Mouse (Mus musculus): ENCODE data around the gene Scaper. TPM values are rescaled to one million over a fixed set of nuclear protein-coding genes. Genes with fewer than 3 reads are reported as not detected.

Gene Scaper
- polyA plus RNA-seq, 1 experiment from 2014 or later: 48.9 TPM

- Histone ChIP-seq H3K9me3 (ENCODE audit: control insufficient read depth, low read length) (no peaks in the 10 kb centered on the region), H3K4me2 (ENCODE audit: low read length) (no peak overlapping the region), H3K27ac (replicated peaks; ENCODE audit: low read depth, low read length) (no peak overlapping the region), H3K9ac (replicated peaks; ENCODE audit: low read length) (no peak overlapping the region), H3K4me1 (ENCODE audit: control insufficient read depth, insufficient read depth, low read length) (no peaks in the 10 kb centered on the region), H3K27me3 (ENCODE audit: control insufficient read depth, insufficient read depth, low read length) (no peaks in the 10 kb centered on the region), H3K36me3 (ENCODE audit: control insufficient read depth, insufficient read depth, low read length) (0 out of 2 replicates have a peak, but pooled peaks cover 3% of the 10 kb centered on the region), H3K4me3 (replicated peaks; ENCODE audit: low read depth, low read length) (no peak overlapping the region)
- ATAC-seq (ENCODE audit: low FRiP score, low TSS enrichment) (no peak), DNase-seq (no peak)
These were observed 260.8 kb downstream of the Scaper start for GRCm38 (mm10) chr9:55677099-55677498.

DNA sequence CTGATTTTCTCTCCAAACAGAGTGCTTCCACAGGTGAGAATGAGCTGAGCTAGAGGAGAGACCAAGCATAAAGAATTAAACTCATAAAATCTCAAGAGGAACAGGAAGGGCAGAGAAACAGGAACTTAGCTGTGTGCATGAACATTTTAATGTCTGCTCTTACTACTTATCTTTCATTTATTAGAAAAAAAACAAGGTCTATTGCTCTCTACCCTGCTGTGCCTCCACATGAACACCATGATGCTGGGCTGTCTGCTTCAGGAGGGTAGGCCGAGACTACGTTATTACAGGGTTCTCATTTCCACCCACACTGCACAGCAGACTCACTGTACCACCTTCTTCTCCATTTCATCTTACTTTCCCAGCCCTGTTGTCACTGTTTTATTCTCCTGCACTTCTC is 291.5 kb downstream of the Scaper start:
- H3K9ac ChIP-seq (replicated peaks; ENCODE audit: low read length): no peak overlapping the region
- no peaks in the 10 kb centered on the region for H3K36me3 ChIP-seq (ENCODE audit: control insufficient read depth, insufficient read depth, low read length)
- DNase-seq (no peak), ATAC-seq (ENCODE audit: low FRiP score, low TSS enrichment) (no peak)
- H3K27ac ChIP-seq (replicated peaks; ENCODE audit: low read depth, low read length): no peak overlapping the region
- H3K4me3 ChIP-seq (replicated peaks; ENCODE audit: low read depth, low read length): no peak overlapping the region
- H3K27me3 ChIP-seq (ENCODE audit: control insufficient read depth, insufficient read depth, low read length): no peaks in the 10 kb centered on the region
- no peaks in the 10 kb centered on the region for H3K9me3 ChIP-seq (ENCODE audit: control insufficient read depth, low read length)
- no peak overlapping the region for H3K4me2 ChIP-seq (ENCODE audit: low read length)
- 98% methylated on average over 2 of the region's 2 CpGs for WGBS
- no peaks in the 10 kb centered on the region for H3K4me1 ChIP-seq (ENCODE audit: control insufficient read depth, insufficient read depth, low read length)

DNA sequence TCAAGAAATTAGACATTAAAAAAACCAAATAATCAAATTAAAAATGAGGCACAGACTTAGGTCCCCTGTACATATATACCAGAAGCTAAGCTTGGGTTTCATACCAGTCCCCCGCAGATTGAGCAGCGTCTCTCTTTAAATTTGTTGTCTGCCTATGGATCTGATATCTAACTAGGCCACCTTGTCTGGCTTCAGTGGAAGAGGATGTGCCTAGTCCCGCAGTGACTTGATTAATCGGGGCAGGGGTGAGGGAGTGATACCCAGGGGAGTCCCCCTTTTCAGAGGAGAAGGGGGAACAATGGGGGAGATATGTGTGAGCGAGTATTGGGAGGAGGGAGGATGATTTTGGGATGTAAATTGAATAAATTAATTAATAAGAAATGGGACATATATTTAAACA is 310.9 kb downstream of the Scaper start:
- ATAC-seq (ENCODE audit: low FRiP score, low TSS enrichment): no peak

GRCm38 (mm10) chr9:55614711-55615110 is 323.2 kb downstream of the Scaper start:
- H3K27me3 ChIP-seq (ENCODE audit: control insufficient read depth, insufficient read depth, low read length): no peaks in the 10 kb centered on the region
- no peaks in the 10 kb centered on the region for H3K4me1 ChIP-seq (ENCODE audit: control insufficient read depth, insufficient read depth, low read length)
- WGBS: 84% methylated on average over 3 of the region's 3 CpGs
- ATAC-seq (ENCODE audit: low FRiP score, low TSS enrichment): no peak
- H3K4me2 ChIP-seq (ENCODE audit: low read length): no peak overlapping the region
- no peak overlapping the region for H3K9ac ChIP-seq (replicated peaks; ENCODE audit: low read length)
- no peak overlapping the region for H3K4me3 ChIP-seq (replicated peaks; ENCODE audit: low read depth, low read length)
- no peak for DNase-seq
- no peaks in the 10 kb centered on the region for H3K9me3 ChIP-seq (ENCODE audit: control insufficient read depth, low read length)
- no peak overlapping the region for H3K27ac ChIP-seq (replicated peaks; ENCODE audit: low read depth, low read length)
- H3K36me3 ChIP-seq (ENCODE audit: control insufficient read depth, insufficient read depth, low read length): no peaks in the 10 kb centered on the region

More for the DNA sequence above, 310.9 kb downstream of the Scaper start:
- WGBS: 78% methylated on average over 5 of the region's 5 CpGs
- H3K36me3 ChIP-seq (ENCODE audit: control insufficient read depth, insufficient read depth, low read length): no peaks in the 10 kb centered on the region
- no peak overlapping the region for H3K27ac ChIP-seq (replicated peaks; ENCODE audit: low read depth, low read length)
- H3K4me3 ChIP-seq (replicated peaks; ENCODE audit: low read depth, low read length): no peak overlapping the region
- H3K4me2 ChIP-seq (ENCODE audit: low read length): no peak overlapping the region
- H3K9ac ChIP-seq (replicated peaks; ENCODE audit: low read length): no peak overlapping the region
- peaks cover 9% of the 10 kb centered on the region; the same call in 1 of the 2 replicates for H3K9me3 ChIP-seq (ENCODE audit: control insufficient read depth, low read length)
- no peaks in the 10 kb centered on the region for H3K27me3 ChIP-seq (ENCODE audit: control insufficient read depth, insufficient read depth, low read length)
- DNase-seq: no peak
- no peaks in the 10 kb centered on the region for H3K4me1 ChIP-seq (ENCODE audit: control insufficient read depth, insufficient read depth, low read length)

DNA sequence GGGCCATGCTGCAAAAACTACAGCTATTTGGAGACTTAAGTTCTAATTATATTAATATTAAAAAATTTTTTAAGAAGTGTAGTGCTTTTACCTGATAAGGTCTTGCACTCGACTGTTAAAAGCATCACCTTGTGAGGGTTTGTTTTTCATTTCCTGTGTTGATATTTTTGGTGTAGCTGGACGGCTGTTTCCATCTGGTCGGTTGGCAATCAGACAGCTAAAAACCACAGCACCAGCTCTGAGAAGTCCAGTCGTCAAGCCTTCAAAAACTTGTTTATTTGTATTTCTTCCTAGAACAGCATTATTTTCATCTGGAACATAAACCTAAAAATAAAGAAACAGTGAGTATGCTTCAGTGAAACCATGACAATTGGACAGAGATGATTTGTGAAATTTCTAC is 328.2 kb downstream of the Scaper start:
- 88% methylated on average over 4 of the region's 4 CpGs for WGBS
- ATAC-seq (ENCODE audit: low FRiP score, low TSS enrichment) (no peak), DNase-seq (no peak)
- Histone ChIP-seq H3K4me2 (ENCODE audit: low read length) (no peak overlapping the region), H3K9ac (replicated peaks; ENCODE audit: low read length) (no peak overlapping the region), H3K27ac (replicated peaks; ENCODE audit: low read depth, low read length) (no peak overlapping the region), H3K27me3 (ENCODE audit: control insufficient read depth, insufficient read depth, low read length) (no peaks in the 10 kb centered on the region), H3K9me3 (ENCODE audit: control insufficient read depth, low read length) (no peaks in the 10 kb centered on the region), H3K4me1 (ENCODE audit: control insufficient read depth, insufficient read depth, low read length) (no peaks in the 10 kb centered on the region), H3K4me3 (replicated peaks; ENCODE audit: low read depth, low read length) (no peak overlapping the region), H3K36me3 (ENCODE audit: control insufficient read depth, insufficient read depth, low read length) (no peaks in the 10 kb centered on the region)

- Histone ChIP-seq H3K9me3 (ENCODE audit: control insufficient read depth, low read length) (no peaks in the 10 kb centered on the region), H3K4me2 (ENCODE audit: low read length) (no peak overlapping the region), H3K36me3 (ENCODE audit: control insufficient read depth, insufficient read depth, low read length) (no peaks in the 10 kb centered on the region), H3K9ac (replicated peaks; ENCODE audit: low read length) (no peak overlapping the region), H3K4me3 (replicated peaks; ENCODE audit: low read depth, low read length) (no peak overlapping the region), H3K4me1 (ENCODE audit: control insufficient read depth, insufficient read depth, low read length) (no peaks in the 10 kb centered on the region), H3K27me3 (ENCODE audit: control insufficient read depth, insufficient read depth, low read length) (no peaks in the 10 kb centered on the region), H3K27ac (replicated peaks; ENCODE audit: low read depth, low read length) (no peak overlapping the region)
- no peak for ATAC-seq (ENCODE audit: low FRiP score, low TSS enrichment)
- 72% methylated on average over 7 of the region's 7 CpGs for WGBS
- no peak for DNase-seq
These were observed 329.0 kb downstream of the Scaper start for GRCm38 (mm10) chr9:55608701-55609531.

DNA sequence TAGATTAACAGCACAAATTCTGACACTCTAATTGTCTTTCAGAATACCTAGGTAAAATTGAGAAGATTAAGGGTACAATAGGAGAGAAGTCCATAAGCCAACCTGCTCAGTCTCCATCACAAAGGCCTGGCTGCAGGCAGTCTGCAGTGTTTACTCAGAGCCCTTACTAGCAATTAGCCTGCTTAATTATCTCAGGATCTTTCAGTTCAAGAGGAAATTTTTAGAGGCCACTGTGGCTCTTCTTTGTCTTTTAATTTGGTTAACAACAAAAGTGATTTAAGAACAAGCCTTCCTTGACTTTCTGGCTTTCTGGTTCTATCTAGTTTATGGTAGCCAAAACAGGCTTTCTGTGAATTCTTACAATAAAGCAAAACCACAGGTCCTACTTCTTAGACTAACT is 339.3 kb downstream of the Scaper start:
- Histone ChIP-seq H3K4me2 (ENCODE audit: low read length) (no peak overlapping the region), H3K9ac (replicated peaks; ENCODE audit: low read length) (no peak overlapping the region), H3K9me3 (ENCODE audit: control insufficient read depth, low read length) (no peaks in the 10 kb centered on the region), H3K4me1 (ENCODE audit: control insufficient read depth, insufficient read depth, low read length) (no peaks in the 10 kb centered on the region), H3K4me3 (replicated peaks; ENCODE audit: low read depth, low read length) (no peak overlapping the region), H3K27me3 (ENCODE audit: control insufficient read depth, insufficient read depth, low read length) (no peaks in the 10 kb centered on the region), H3K36me3 (ENCODE audit: control insufficient read depth, insufficient read depth, low read length) (no peaks in the 10 kb centered on the region), H3K27ac (replicated peaks; ENCODE audit: low read depth, low read length) (no peak overlapping the region)
- DNase-seq (no peak), ATAC-seq (ENCODE audit: low FRiP score, low TSS enrichment) (no peak)

DNA sequence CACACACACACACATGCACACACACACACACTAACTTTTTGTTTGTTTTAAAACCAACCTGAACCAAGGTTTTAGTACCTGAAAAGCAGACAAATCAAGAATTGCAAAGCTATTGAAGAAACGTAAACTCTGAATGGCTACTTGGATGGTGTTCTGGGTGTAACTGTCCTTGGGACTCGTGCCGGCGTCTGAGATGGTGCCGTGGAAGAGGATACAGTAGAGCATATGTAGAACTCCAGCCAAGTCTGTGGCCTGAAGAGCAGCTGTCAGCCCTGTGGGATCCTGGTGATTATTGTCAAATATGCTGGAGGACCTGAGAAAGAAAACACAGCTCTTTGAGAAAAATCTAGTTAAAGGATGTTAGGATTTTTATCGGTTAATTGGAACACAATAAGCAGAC is 351.8 kb downstream of the Scaper start:
- Histone ChIP-seq H3K27me3 (ENCODE audit: control insufficient read depth, insufficient read depth, low read length) (no peaks in the 10 kb centered on the region), H3K36me3 (ENCODE audit: control insufficient read depth, insufficient read depth, low read length) (peaks cover 9% of the 10 kb centered on the region), H3K4me3 (replicated peaks; ENCODE audit: low read depth, low read length) (no peak overlapping the region), H3K4me1 (ENCODE audit: control insufficient read depth, insufficient read depth, low read length) (no peaks in the 10 kb centered on the region), H3K4me2 (ENCODE audit: low read length) (no peak overlapping the region), H3K9me3 (ENCODE audit: control insufficient read depth, low read length) (no peaks in the 10 kb centered on the region), H3K27ac (replicated peaks; ENCODE audit: low read depth, low read length) (no peak overlapping the region), H3K9ac (replicated peaks; ENCODE audit: low read length) (no peak overlapping the region)
- whole genome bisulfite sequencing: 96% methylated on average over 6 of the region's 6 CpGs
- no peak for ATAC-seq (ENCODE audit: low FRiP score, low TSS enrichment)
- DNase-seq: no peak

DNA sequence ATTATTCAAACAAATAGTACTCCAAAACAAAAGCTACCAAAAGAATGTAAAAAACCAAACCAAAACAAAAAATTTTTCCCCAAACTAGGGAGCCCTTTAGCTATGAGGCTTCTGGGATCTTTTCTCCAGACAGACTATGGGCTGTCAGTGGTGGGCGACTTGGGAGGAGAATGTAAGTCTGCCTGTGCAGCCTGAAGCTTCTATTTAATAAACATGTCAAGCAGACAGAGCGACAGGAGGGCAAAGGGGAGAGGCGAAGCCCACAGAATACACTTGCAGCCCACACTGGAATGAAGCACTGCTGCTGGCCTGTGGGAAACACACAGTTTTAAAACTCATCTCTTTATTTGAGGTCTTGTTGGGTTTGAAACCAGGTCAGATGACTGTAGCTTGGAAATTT is 356.5 kb downstream of the Scaper start:
- Histone ChIP-seq H3K4me2 (ENCODE audit: low read length) (no peak overlapping the region), H3K27me3 (ENCODE audit: control insufficient read depth, insufficient read depth, low read length) (no peaks in the 10 kb centered on the region), H3K9me3 (ENCODE audit: control insufficient read depth, low read length) (no peaks in the 10 kb centered on the region), H3K4me3 (replicated peaks; ENCODE audit: low read depth, low read length) (no peak overlapping the region), H3K9ac (replicated peaks; ENCODE audit: low read length) (no peak overlapping the region), H3K4me1 (ENCODE audit: control insufficient read depth, insufficient read depth, low read length) (no peaks in the 10 kb centered on the region), H3K36me3 (ENCODE audit: control insufficient read depth, insufficient read depth, low read length) (peaks cover 12% of the 10 kb centered on the region), H3K27ac (replicated peaks; ENCODE audit: low read depth, low read length) (no peak overlapping the region)
- ATAC-seq (ENCODE audit: low FRiP score, low TSS enrichment) (no peak), DNase-seq (no peak)
- WGBS: 19% methylated on average over 3 of the region's 3 CpGs

All from midbrain, embryonic 14.5 days (tissue).